Mouse (Mus musculus) stomach, embryonic 14.5 days (tissue): Measurements from ENCODE around the gene Rab19. TPM values are rescaled to one million over a fixed set of nuclear protein-coding genes. Genes with fewer than 3 reads are reported as not detected.
"Not testable (repeated sequence)": the region's sequence is repeated elsewhere in the genome, so short reads cannot be mapped to it uniquely, and the experiment has no call there.

Experiments
- ATAC-seq: fragments of 200-750 bp; cut with Nextera tagmentation; 2 replicates; pipeline ENCODE4 v1.8.0; 2017; ENCODE audit warnings: low read depth, moderate TSS enrichment; ENCODE audit not compliant: insufficient number of reproducible peaks, insufficient read depth, low FRiP score
- H3K27ac ChIP-seq: fragments of 300-500 bp; sonication (generic); 2 replicates; pipeline ENCODE4 v1.5.1; 2014; ENCODE audit warnings: mild to moderate bottlenecking, low read length, moderate library complexity, mixed read lengths
- H3K27me3 ChIP-seq: fragments of 300-500 bp; sonication (generic); 2 replicates; pipeline ENCODE4 v1.6.1; 2014; ENCODE audit warnings: low read length, control low read depth, mixed read lengths; ENCODE audit not compliant: control insufficient read depth, insufficient read depth
- H3K36me3 ChIP-seq: fragments of 300-500 bp; sonication (generic); 2 replicates; pipeline ENCODE4 v1.6.1; 2014; ENCODE audit warnings: mild to moderate bottlenecking, control low read depth, low read length, moderate library complexity, mixed read lengths; ENCODE audit not compliant: control insufficient read depth, insufficient read depth
- H3K4me1 ChIP-seq: fragments of 300-500 bp; sonication (generic); 2 replicates; pipeline ENCODE4 v1.6.1; 2014; ENCODE audit warnings: low read length, control low read depth, mixed read lengths; ENCODE audit not compliant: control insufficient read depth, insufficient read depth
- H3K4me2 ChIP-seq: fragments of 300-500 bp; sonication (generic); replicated peaks from 2 replicates; pipeline ENCODE4 v1.6.1; 2014; ENCODE audit warnings: low read depth, low read length, control low read depth
- H3K4me3 ChIP-seq: fragments of 300-500 bp; sonication (generic); 2 replicates; pipeline ENCODE4 v1.5.1; 2014; ENCODE audit warnings: low read depth, low read length, control low read depth
- H3K9ac ChIP-seq: fragments of 300-500 bp; sonication (generic); replicated peaks from 2 replicates; pipeline ENCODE4 v1.6.1; 2014; ENCODE audit warnings: low read depth, mild to moderate bottlenecking, control low read depth, low read length, moderate library complexity, mixed read lengths
- H3K9me3 ChIP-seq: fragments of 300-500 bp; sonication (generic); 2 replicates; pipeline ENCODE4 v1.6.1; 2016; ENCODE audit warnings: low read depth, low read length, control low read depth; ENCODE audit not compliant: control insufficient read depth
- WGBS: fragments of 180-500 bp; shearing (Covaris S2); extraction: QIAGEN DNeasy Blood & Tissue Kit; methylation state at CpG from one replicate; pipeline ENCODE4 v1.1.7; 2014; 5-methylcytosine and 5-hydroxymethylcytosine counted together
- polyA plus RNA-seq: library from polyadenylated mRNA; unstranded; fragments of >200 nt; fragmentation: Nextera tagmentation; extraction: Ambion mirVana; gene quantifications from 2 replicates; pipeline ENCODE4 v1.2.1, GENCODE M21; 2014

Rab19 gene
- polyA plus RNA-seq, 1 experiment from 2014 or later = 5.0 TPM

- H3K27ac ChIP-seq = peak overlapping the region; percentile 66
- H3K4me1 ChIP-seq = peaks cover 22% of the 10 kb centered on the region
- H3K36me3 ChIP-seq = no peaks in the 10 kb centered on the region
- 15% methylated on average over 4 of the region's 4 CpGs for WGBS
- no peak overlapping the region for H3K9ac ChIP-seq
- H3K4me2 ChIP-seq = no peak overlapping the region
- no peaks in the 10 kb centered on the region for H3K9me3 ChIP-seq
- no peak overlapping the region for H3K4me3 ChIP-seq
- no peak; the same call in 1 of the 2 replicates for ATAC-seq
- no peaks in the 10 kb centered on the region for H3K27me3 ChIP-seq
Measured at GRCm38 (mm10) chr6:39373301-39373955, 7.5 kb upstream of the Rab19 start.

- H3K27me3 ChIP-seq = 0 out of 2 replicates have a peak, but pooled peaks cover 3% of the 10 kb centered on the region
- H3K36me3 ChIP-seq = no peaks in the 10 kb centered on the region
- H3K9ac ChIP-seq = peak overlapping the region; percentile 80
- H3K4me3 ChIP-seq = peak overlapping the region; percentile 86
- H3K27ac ChIP-seq = no peak overlapping the region
- H3K4me1 ChIP-seq = peaks cover 22% of the 10 kb centered on the region
- ATAC-seq = no peak
- 11% methylated on average over 9 of the region's 9 CpGs for WGBS
- no peaks in the 10 kb centered on the region for H3K9me3 ChIP-seq
- H3K4me2 ChIP-seq = peak overlapping the region; percentile 71
Measured at GRCm38 (mm10) chr6:39376775-39377174, 4.2 kb upstream of the Rab19 start.

GRCm38 (mm10) chr6:39377311-39377827 lies 3.6 kb upstream of the Rab19 start, which contains the start of gene Slc37a3:
Gene Slc37a3 (minus strand): TSS chr6:39377675.
- peak within 1 kb of the TSS; percentile 80 for H3K9ac ChIP-seq
- peaks cover 22% of the 10 kb centered on the region for H3K4me1 ChIP-seq
- peak within 1 kb of the TSS; percentile 86 for H3K4me3 ChIP-seq
- peak; percentile 81 for ATAC-seq
- H3K36me3 ChIP-seq = no peaks in the 10 kb centered on the region
- 0 out of 2 replicates have a peak, but pooled peaks cover 3% of the 10 kb centered on the region for H3K27me3 ChIP-seq
- H3K27ac ChIP-seq = no peak within 1 kb of the TSS
- under 1% methylated on average over 43 of the region's 43 CpGs for WGBS
- H3K4me2 ChIP-seq = peak within 1 kb of the TSS; percentile 71
- no peaks in the 10 kb centered on the region for H3K9me3 ChIP-seq

- not testable (repeated sequence) for H3K36me3 ChIP-seq, H3K4me3 ChIP-seq, H3K9me3 ChIP-seq, ATAC-seq, H3K9ac ChIP-seq, H3K27me3 ChIP-seq, H3K4me2 ChIP-seq, H3K27ac ChIP-seq
- 75% methylated on average over 13 of the region's 13 CpGs for WGBS
- H3K4me1 ChIP-seq = peaks cover 13% of the 10 kb centered on the region; the same call in 1 of the 2 replicates
Measured at GRCm38 (mm10) chr6:39378161-39378835, 2.7 kb upstream of the Rab19 start.

- H3K9me3 ChIP-seq = no peaks in the 10 kb centered on the region
- WGBS = 57% methylated on average over 4 of the region's 4 CpGs
- ATAC-seq = no peak
- no peaks in the 10 kb centered on the region for H3K36me3 ChIP-seq
- no peak overlapping the region for H3K27ac ChIP-seq
- no peak overlapping the region for H3K4me2 ChIP-seq
- no peak overlapping the region for H3K4me3 ChIP-seq
- 0 out of 2 replicates have a peak, but pooled peaks cover 3% of the 10 kb centered on the region for H3K27me3 ChIP-seq
- H3K4me1 ChIP-seq = peaks cover 8% of the 10 kb centered on the region; the same call in 1 of the 2 replicates
- no peak overlapping the region for H3K9ac ChIP-seq
Measured at GRCm38 (mm10) chr6:39379224-39379623, 1.8 kb upstream of the Rab19 start.

- Histone ChIP-seq H3K4me2 (no peak overlapping the region), H3K4me3 (no peak overlapping the region)
Measured at GRCm38 (mm10) chr6:39379749-39380148, 1.2 kb upstream of the Rab19 start.

GRCm38 (mm10) chr6:39380276-39380675 lies 699 bp upstream of the Rab19 start:
- WGBS = 89% methylated on average over 3 of the region's 3 CpGs
- ATAC-seq = no peak
- Histone ChIP-seq H3K4me3 (no peak overlapping the region), H3K27me3 (0 out of 2 replicates have a peak, but pooled peaks cover 3% of the 10 kb centered on the region), H3K4me1 (peaks cover 8% of the 10 kb centered on the region; the same call in 1 of the 2 replicates), H3K27ac (no peak overlapping the region), H3K4me2 (no peak overlapping the region), H3K36me3 (no peaks in the 10 kb centered on the region), H3K9me3 (no peaks in the 10 kb centered on the region), H3K9ac (no peak overlapping the region)

More at GRCm38 (mm10) chr6:39379749-39380148, 1.2 kb upstream of the Rab19 start:
- H3K4me1 ChIP-seq = peaks cover 8% of the 10 kb centered on the region; the same call in 1 of the 2 replicates
- ATAC-seq = no peak
- 78% methylated on average over 8 of the region's 8 CpGs for WGBS
- 0 out of 2 replicates have a peak, but pooled peaks cover 3% of the 10 kb centered on the region for H3K27me3 ChIP-seq
- H3K36me3 ChIP-seq = no peaks in the 10 kb centered on the region
- no peak overlapping the region for H3K9ac ChIP-seq
- no peaks in the 10 kb centered on the region for H3K9me3 ChIP-seq
- no peak overlapping the region for H3K27ac ChIP-seq

GRCm38 (mm10) chr6:39389988-39390387 lies 9.0 kb downstream of the Rab19 start:
- no peaks in the 10 kb centered on the region for H3K4me1 ChIP-seq
- no peaks in the 10 kb centered on the region for H3K27me3 ChIP-seq
- H3K9ac ChIP-seq = no peak overlapping the region
- no peaks in the 10 kb centered on the region for H3K9me3 ChIP-seq
- 98% methylated on average over 2 of the region's 2 CpGs for WGBS
- no peak for ATAC-seq
- no peak overlapping the region for H3K4me2 ChIP-seq
- no peaks in the 10 kb centered on the region for H3K36me3 ChIP-seq
- no peak overlapping the region for H3K27ac ChIP-seq
- H3K4me3 ChIP-seq = no peak overlapping the region
